Comparison of ENCODE assay signal across 13 mouse cellular contexts in genomic region chr7:24517654-24518053, GRCm38 (mm10). TPM values are rescaled to one million over a fixed set of nuclear protein-coding genes. Genes with fewer than 3 reads are reported as not detected.
DNase-seq lines count a peak whose midpoint lies in the region; ATAC-seq and TF ChIP-seq lines count a peak whose summit lies in the region.
"Had no signal": no experiment of that assay in that cellular context is flagged by ENCODE, and none has a peak within 500 bp of the region (broad histone marks: within the 10 kb centered on the region; RNA-seq: fewer than 3 reads in every experiment).

No protein-coding gene starts in this region.

- H3K4me1 ChIP-seq in forebrain, postnatal 0 days (ENCODE audit: insufficient read depth): no peaks in the 10 kb centered on the region
- H3K4me1 ChIP-seq in neural tube, embryonic 15.5 days: peaks cover 22% of the 10 kb centered on the region
- H3K4me1 ChIP-seq: embryonic facial prominence, embryonic 13.5 days had no signal

- no peaks in the 10 kb centered on the region for H3K9me3 ChIP-seq in forebrain, postnatal 0 days (ENCODE audit: low read length)
- H3K9me3 ChIP-seq in neural tube, embryonic 15.5 days (replicated peaks): no peaks in the 10 kb centered on the region
- H3K9me3 ChIP-seq: embryonic facial prominence, embryonic 13.5 days had no signal

- peak; percentile 46 to 63 for DNase-seq in layer of hippocampus, adult 18-20 months (ENCODE audit: low spot score in 2 of 2)
- no peak for DNase-seq in layer of hippocampus, postnatal 25 days (ENCODE audit: extremely low spot score in 1 of 2, low spot score in 1 of 2)
- DNase-seq in ZHBTc4 (ENCODE audit: low read depth, low spot score): peak; percentile 56
- DNase-seq in forebrain, postnatal 0 days: peak; percentile 74
- DNase-seq in cerebellum, adult 11 months: no peak
- DNase-seq: adrenal gland, adult 8-10 months; cerebellum, adult 8-10 months; lung, embryonic 14.5 days had no signal

- ATAC-seq in forebrain, postnatal 0 days: peak; percentile 82
- ATAC-seq in neural tube, embryonic 15.5 days (ENCODE audit: low FRiP score): peak; percentile 29; the same call in 1 of the 2 replicates
- no peak for ATAC-seq in activated CD4-positive, CD25-positive, alpha-beta regulatory T cell, adult 4 months

- peak overlapping the region; percentile 77 for H3K27ac ChIP-seq in forebrain, postnatal 0 days (ENCODE audit: low read depth, low read length)
- peak overlapping the region; percentile 66 for H3K27ac ChIP-seq in neural tube, embryonic 15.5 days (replicated peaks)
- H3K27ac ChIP-seq: embryonic facial prominence, embryonic 13.5 days had no signal

- WGBS in forebrain, postnatal 0 days: 29% methylated on average over 6 of the region's 6 CpGs
- 38% methylated on average over 6 of the region's 6 CpGs for WGBS in neural tube, embryonic 15.5 days

- H3K36me3 ChIP-seq in forebrain, postnatal 0 days (ENCODE audit: insufficient read depth): peaks cover 11% of the 10 kb centered on the region
- H3K36me3 ChIP-seq in neural tube, embryonic 15.5 days: peaks cover 32% of the 10 kb centered on the region

- TF ChIP-seq CTCF in forebrain, postnatal 0 days (IDR thresholded peaks at IDR 0.05; ENCODE audit: low read depth): no peak

- H3K4me3 ChIP-seq in forebrain, postnatal 0 days (ENCODE audit: low read depth, low read length): no peak overlapping the region
- H3K4me3 ChIP-seq in neural tube, embryonic 15.5 days (replicated peaks): no peak overlapping the region
- H3K4me3 ChIP-seq: embryonic facial prominence, embryonic 13.5 days had no signal

- H3K27me3 ChIP-seq in forebrain, postnatal 0 days (ENCODE audit: insufficient read depth, low read length): no peaks in the 10 kb centered on the region
- H3K27me3 ChIP-seq in neural tube, embryonic 15.5 days (replicated peaks): no peaks in the 10 kb centered on the region
- H3K27me3 ChIP-seq: embryonic facial prominence, embryonic 13.5 days had no signal

- H3K4me2 ChIP-seq in forebrain, postnatal 0 days (ENCODE audit: low read depth): no peak overlapping the region
- no peak overlapping the region for H3K4me2 ChIP-seq in neural tube, embryonic 15.5 days
- H3K4me2 ChIP-seq: embryonic facial prominence, embryonic 13.5 days; lung, embryonic 14.5 days had no signal

- H3K9ac ChIP-seq in forebrain, postnatal 0 days: no peak overlapping the region
- peak overlapping the region; percentile 21; the same call in 1 of the 2 replicates for H3K9ac ChIP-seq in neural tube, embryonic 15.5 days (replicated peaks)
- H3K9ac ChIP-seq: embryonic facial prominence, embryonic 13.5 days; lung, embryonic 14.5 days had no signal

RNA-seq across cellular contexts. Expression of gene AC161166.1, which starts 5.4 kb away (rescaled TPM):
- total RNA-seq in layer of hippocampus, adult 18-20 months (2021): not detected
- not detected for total RNA-seq in layer of hippocampus, postnatal 25 days (2021)
- not detected in 2 replicates for total RNA-seq in forebrain, postnatal 0 days (2014; rRNA removed)
- polyA plus RNA-seq in forebrain, postnatal 0 days (2015; fragmentation: Nextera tagmentation; extraction: Ambion mirVana): 0.13 and 0.31 TPM in 2 replicates
- polyA plus RNA-seq in neural tube, embryonic 15.5 days (2015; fragmentation: Nextera tagmentation; extraction: Ambion mirVana): 0.98 and 1.2 TPM in 2 replicates
- under 1 TPM in 1 of 2 experiments, not detected in 1; 0.17 TPM for polyA plus RNA-seq in activated CD4-positive, CD25-positive, alpha-beta regulatory T cell, adult 4 months (2017; shearing (Covaris generic))
- total RNA-seq: adrenal gland, adult 8-10 months; gastrocnemius, postnatal 4 days; heart, postnatal 25 days had no signal

RNA-seq across cellular contexts. Expression of gene Zfp428, which starts 10.8 kb away (rescaled TPM):
- 10 to 100 TPM; 40.0 to 45.4 TPM for total RNA-seq in layer of hippocampus, adult 18-20 months (2021)
- total RNA-seq in layer of hippocampus, postnatal 25 days (2021): 10 to 100 TPM; 39.8 to 45.0 TPM
- 196 and 242 TPM in 2 replicates for total RNA-seq in forebrain, postnatal 0 days (2014; rRNA removed)
- 258 and 279 TPM in 2 replicates for polyA plus RNA-seq in forebrain, postnatal 0 days (2015; fragmentation: Nextera tagmentation; extraction: Ambion mirVana)
- 215 and 282 TPM in 2 replicates for polyA plus RNA-seq in neural tube, embryonic 15.5 days (2015; fragmentation: Nextera tagmentation; extraction: Ambion mirVana)
- not detected for polyA plus RNA-seq in activated CD4-positive, CD25-positive, alpha-beta regulatory T cell, adult 4 months (2017; shearing (Covaris generic))

RNA-seq across cellular contexts. Expression of gene Irgq, which starts 12.8 kb away (rescaled TPM):
- total RNA-seq in layer of hippocampus, adult 18-20 months (2021): 10 to 100 TPM; 62.1 to 63.3 TPM
- 10 to 100 TPM; 69.0 to 71.9 TPM for total RNA-seq in layer of hippocampus, postnatal 25 days (2021)
- total RNA-seq in forebrain, postnatal 0 days (2014; rRNA removed): 103 and 119 TPM in 2 replicates
- 20.8 and 26.8 TPM in 2 replicates for polyA plus RNA-seq in forebrain, postnatal 0 days (2015; fragmentation: Nextera tagmentation; extraction: Ambion mirVana)
- polyA plus RNA-seq in neural tube, embryonic 15.5 days (2015; fragmentation: Nextera tagmentation; extraction: Ambion mirVana): 18.8 and 21.1 TPM in 2 replicates
- polyA plus RNA-seq in activated CD4-positive, CD25-positive, alpha-beta regulatory T cell, adult 4 months (2017; shearing (Covaris generic)): 1 to 10 TPM; 1.5 to 1.8 TPM

RNA-seq across cellular contexts. Expression of gene Pinlyp, which starts 28.3 kb away (rescaled TPM):
- total RNA-seq in layer of hippocampus, adult 18-20 months (2021): not detected
- not detected for total RNA-seq in layer of hippocampus, postnatal 25 days (2021)
- total RNA-seq in forebrain, postnatal 0 days (2014; rRNA removed): 0.31 and 0.43 TPM in 2 replicates
- polyA plus RNA-seq in forebrain, postnatal 0 days (2015; fragmentation: Nextera tagmentation; extraction: Ambion mirVana): not detected in 2 replicates
- 0.51 TPM in 1 of 2 replicates, not detected in the other for polyA plus RNA-seq in neural tube, embryonic 15.5 days (2015; fragmentation: Nextera tagmentation; extraction: Ambion mirVana)
- polyA plus RNA-seq in activated CD4-positive, CD25-positive, alpha-beta regulatory T cell, adult 4 months (2017; shearing (Covaris generic)): not detected
- total RNA-seq: adrenal gland, adult 8-10 months; gastrocnemius, postnatal 4 days; heart, postnatal 25 days had no signal
- polyA plus RNA-seq: lung, embryonic 14.5 days had no signal

RNA-seq across cellular contexts. Expression of gene Xrcc1, which starts 28.4 kb away (rescaled TPM):
- total RNA-seq in layer of hippocampus, adult 18-20 months (2021): 10 to 100 TPM; 36.8 to 43.4 TPM
- total RNA-seq in layer of hippocampus, postnatal 25 days (2021): 10 to 100 TPM; 34.8 to 43.0 TPM
- 41.1 and 49.8 TPM in 2 replicates for total RNA-seq in forebrain, postnatal 0 days (2014; rRNA removed)
- 42.1 and 48.6 TPM in 2 replicates for polyA plus RNA-seq in forebrain, postnatal 0 days (2015; fragmentation: Nextera tagmentation; extraction: Ambion mirVana)
- 60.2 and 75.0 TPM in 2 replicates for polyA plus RNA-seq in neural tube, embryonic 15.5 days (2015; fragmentation: Nextera tagmentation; extraction: Ambion mirVana)
- polyA plus RNA-seq in activated CD4-positive, CD25-positive, alpha-beta regulatory T cell, adult 4 months (2017; shearing (Covaris generic)): 10 to 100 TPM; 19.9 to 30.3 TPM

Comparison
In these comparisons a context has a peak if more than half of its experiments do, and no peak if none do; other contexts are left out.
1. DNase-seq: peak in layer of hippocampus, adult 18-20 months (2 of 2), ZHBTc4 (single experiment) and forebrain, postnatal 0 days (single experiment); none in layer of hippocampus, postnatal 25 days (0 of 2) and cerebellum, adult 11 months (single experiment).